Comparison of ENCODE assay signal across 8 mouse cellular contexts in genomic region chr10:45067436-45067925, GRCm38 (mm10). TPM values are rescaled to one million over a fixed set of nuclear protein-coding genes. Genes with fewer than 3 reads are reported as not detected.
A peak's percentile ranks its signal among the peaks of the same experiment; 100 is the strongest.
DNase-seq lines count a peak whose midpoint lies in the region; ATAC-seq and TF ChIP-seq lines count a peak whose summit lies in the region.

No protein-coding gene starts in this region.

- peak overlapping the region; percentile 82 for H3K4me2 ChIP-seq in forebrain, embryonic 16.5 days (ENCODE audit: low read length)
- peak overlapping the region; percentile 57 for H3K4me2 ChIP-seq in limb, embryonic 14.5 days (replicated peaks; ENCODE audit: low read depth, low read length, severe bottlenecking)
- peak overlapping the region; percentile 74 for H3K4me2 ChIP-seq in midbrain, postnatal 0 days (ENCODE audit: low read depth, low read length, poor library complexity, severe bottlenecking)

- no peaks in the 10 kb centered on the region for H3K36me3 ChIP-seq in forebrain, embryonic 16.5 days (ENCODE audit: control insufficient read depth, insufficient read depth)
- peaks cover 5% of the 10 kb centered on the region for H3K36me3 ChIP-seq in limb, embryonic 14.5 days (ENCODE audit: control insufficient read depth, insufficient read depth, low read length)
- peaks cover 6% of the 10 kb centered on the region; the same call in 1 of the 2 replicates for H3K36me3 ChIP-seq in midbrain, postnatal 0 days (ENCODE audit: insufficient read depth, low read length)

- H3K9me3 ChIP-seq in forebrain, embryonic 16.5 days (ENCODE audit: control insufficient read depth, low read length) = no peaks in the 10 kb centered on the region
- H3K9me3 ChIP-seq in limb, embryonic 14.5 days (ENCODE audit: control insufficient read depth, low read length) = no peaks in the 10 kb centered on the region
- no peaks in the 10 kb centered on the region for H3K9me3 ChIP-seq in midbrain, postnatal 0 days (ENCODE audit: low read length)

- H3K9ac ChIP-seq in forebrain, embryonic 16.5 days (replicated peaks; ENCODE audit: low read depth, low read length) = peak overlapping the region; percentile 89
- H3K9ac ChIP-seq in limb, embryonic 14.5 days (ENCODE audit: low read depth, low read length, severe bottlenecking) = peak overlapping the region; percentile 89
- H3K9ac ChIP-seq in midbrain, postnatal 0 days (replicated peaks; ENCODE audit: low read length, poor library complexity, severe bottlenecking) = peak overlapping the region; percentile 83

- no peak for TF ChIP-seq POLR2A in limb, embryonic 14.5 days (IDR thresholded peaks at IDR 0.05; ENCODE audit: borderline replicate concordance, extremely low read depth, insufficient read depth, insufficient read length)

- H3K27ac ChIP-seq in forebrain, embryonic 16.5 days (ENCODE audit: low read length) = peak overlapping the region; percentile 32; the same call in 1 of the 2 replicates
- H3K27ac ChIP-seq in limb, embryonic 14.5 days (replicated peaks; ENCODE audit: low read depth, low read length) = peak overlapping the region; percentile 71
- peak overlapping the region; percentile 73 for H3K27ac ChIP-seq in midbrain, postnatal 0 days (ENCODE audit: low read depth, low read length)

- TF ChIP-seq CTCF in midbrain, postnatal 0 days (IDR thresholded peaks at IDR 0.05) = no peak

- peak overlapping the region; percentile 96 for H3K4me3 ChIP-seq in forebrain, embryonic 16.5 days (replicated peaks; ENCODE audit: low read length)
- H3K4me3 ChIP-seq in limb, embryonic 14.5 days (replicated peaks; ENCODE audit: low read length) = peak overlapping the region; percentile 96
- H3K4me3 ChIP-seq in midbrain, postnatal 0 days (ENCODE audit: low read depth, low read length) = peak overlapping the region; percentile 91

- under 1% methylated on average over 27 of the region's 28 CpGs for WGBS in forebrain, embryonic 16.5 days
- WGBS in limb, embryonic 14.5 days = under 1% methylated on average over 28 of the region's 28 CpGs
- WGBS in midbrain, postnatal 0 days = under 1% methylated on average over 28 of the region's 28 CpGs

- DNase-seq in ovary, adult 18-20 months (ENCODE audit: low spot score) = peak; percentile 10
- no peak for DNase-seq in ovary, postnatal 10 days (ENCODE audit: low spot score)
- DNase-seq in ZHBTc4 (ENCODE audit: low read depth, low spot score) = peak; percentile 73
- no peak for DNase-seq in limb, embryonic 14.5 days (ENCODE audit: low spot score)
- peak; percentile 29 for DNase-seq in midbrain, postnatal 0 days (ENCODE audit: low spot score)
- DNase-seq in cerebellum, adult 8-10 months = no peak

- peak; percentile 35 for ATAC-seq in forebrain, embryonic 16.5 days
- ATAC-seq in limb, embryonic 14.5 days (ENCODE audit: low FRiP score, low read depth) = peak; percentile 64
- ATAC-seq in midbrain, postnatal 0 days (ENCODE audit: low FRiP score) = peak; percentile 61
- ATAC-seq in erythroid progenitor cell, adult 5-6 weeks (replicated peaks; ENCODE audit: low FRiP score, poor library complexity, severe bottlenecking) = no peak

- H3K4me1 ChIP-seq in forebrain, embryonic 16.5 days (replicated peaks; ENCODE audit: control insufficient read depth, insufficient read depth, low read length) = peaks cover 14% of the 10 kb centered on the region
- peaks cover 11% of the 10 kb centered on the region; the same call in 1 of the 2 replicates for H3K4me1 ChIP-seq in limb, embryonic 14.5 days (ENCODE audit: control insufficient read depth, insufficient read depth, low read length)
- 0 out of 2 replicates have a peak, but pooled peaks cover 11% of the 10 kb centered on the region for H3K4me1 ChIP-seq in midbrain, postnatal 0 days (ENCODE audit: insufficient read depth, low read length)

- 0 out of 2 replicates have a peak, but pooled peaks cover 2% of the 10 kb centered on the region for H3K27me3 ChIP-seq in forebrain, embryonic 16.5 days (replicated peaks; ENCODE audit: control insufficient read depth, insufficient read depth, low read length)
- no peaks in the 10 kb centered on the region for H3K27me3 ChIP-seq in limb, embryonic 14.5 days (ENCODE audit: control insufficient read depth, insufficient read depth, low read length)
- no peaks in the 10 kb centered on the region for H3K27me3 ChIP-seq in midbrain, postnatal 0 days (ENCODE audit: insufficient read depth, low read length)

RNA-seq across cellular contexts. Expression of gene Prep, which starts 0.5 kb away (rescaled TPM):
- polyA plus RNA-seq in forebrain, embryonic 16.5 days (2015; fragmentation: Nextera tagmentation; extraction: Ambion mirVana) = 20.3 and 21.8 TPM in 2 replicates
- 14.8 and 15.1 TPM in 2 replicates for polyA plus RNA-seq in limb, embryonic 14.5 days (2012; rRNA removed)
- 18.8 and 19.9 TPM in 2 replicates for polyA plus RNA-seq in limb, embryonic 14.5 days (2014; fragmentation: Nextera tagmentation; extraction: Ambion mirVana)
- total RNA-seq in midbrain, postnatal 0 days (2014; rRNA removed) = 23.8 and 25.6 TPM in 2 replicates
- 21.1 and 21.5 TPM in 2 replicates for polyA plus RNA-seq in midbrain, postnatal 0 days (2015; fragmentation: Nextera tagmentation; extraction: Ambion mirVana)
- 1.1 and 2.9 TPM in 2 replicates for total RNA-seq in erythroid progenitor cell, adult 5-6 weeks (2015; ENCODE audit: low replicate concordance)
- 1.8 and 2.3 TPM in 2 replicates for total RNA-seq in erythroid progenitor cell, adult 5-6 weeks (2017; ENCODE audit: low replicate concordance)

Comparison
In these comparisons a context has a peak if more than half of its experiments do, and no peak if none do; other contexts are left out.
1. DNase-seq: peak in ovary, adult 18-20 months (single experiment), ZHBTc4 (single experiment) and midbrain, postnatal 0 days (single experiment); none in ovary, postnatal 10 days (single experiment), limb, embryonic 14.5 days (single experiment) and cerebellum, adult 8-10 months (single experiment).
2. Peak in every context shown above with its lines, with median percentiles within 50 percentile points of each other: H3K27ac ChIP-seq, H3K4me2 ChIP-seq, H3K4me3 ChIP-seq and H3K9ac ChIP-seq.